Mouse (Mus musculus): ENCODE data around the gene Foxa3. TPM values are rescaled to one million over a fixed set of nuclear protein-coding genes. Genes with fewer than 3 reads are reported as not detected.
"Not testable (repeated sequence)": the region's sequence is repeated elsewhere in the genome, so short reads cannot be mapped to it uniquely, and the experiment has no call there.

Gene Foxa3
- polyA plus RNA-seq (2015; fragmentation: Nextera tagmentation; extraction: Ambion mirVana): not detected in 2 replicates

- peak within 1 kb of the TSS; percentile 61 for H3K4me2 ChIP-seq
- H3K9ac ChIP-seq: peak within 1 kb of the TSS; percentile 84
- no peaks in the 10 kb centered on the region for H3K36me3 ChIP-seq (replicated peaks)
- peaks cover 21% of the 10 kb centered on the region for H3K4me1 ChIP-seq
- peak; percentile 25 for ATAC-seq (replicated peaks)
- peaks cover 37% of the 10 kb centered on the region for H3K27me3 ChIP-seq (replicated peaks)
- WGBS: 4% methylated on average over 30 of the region's 30 CpGs
- no peaks in the 10 kb centered on the region for H3K9me3 ChIP-seq
- peak within 1 kb of the TSS; percentile 66 for H3K27ac ChIP-seq
- peak within 1 kb of the TSS; percentile 83 for H3K4me3 ChIP-seq
Observed at GRCm38 (mm10) chr7:19023357-19023814, at the start of gene Foxa3. TSS of gene Foxa3 (minus strand) at chr7:19023538.

DNA sequence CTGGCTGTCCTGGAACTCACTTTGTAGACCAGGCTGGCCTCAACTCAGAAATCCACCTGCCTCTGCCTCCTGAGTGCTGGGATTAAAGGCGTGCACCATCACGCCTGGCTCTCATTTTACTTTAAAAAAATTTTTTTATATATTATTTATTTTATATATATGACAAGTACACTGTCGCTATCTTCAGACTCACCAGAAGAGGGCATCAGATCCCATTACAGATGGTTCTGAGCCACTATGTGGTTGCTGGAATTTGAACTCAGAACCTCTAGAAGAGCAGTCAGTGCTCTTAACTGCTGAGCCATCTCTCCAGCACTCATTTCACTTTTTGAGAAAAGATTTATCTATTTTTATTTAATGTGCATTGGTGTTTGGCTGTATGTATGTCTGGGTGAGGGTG is 47.7 kb upstream of the Foxa3 start:
- not testable (repeated sequence) for H3K9ac ChIP-seq; ATAC-seq (replicated peaks); H3K9me3 ChIP-seq; H3K4me1 ChIP-seq; H3K36me3 ChIP-seq (replicated peaks); H3K27ac ChIP-seq; H3K4me2 ChIP-seq; H3K4me3 ChIP-seq
- 44% methylated on average over 3 of the region's 3 CpGs for WGBS
- peaks cover 12% of the 10 kb centered on the region for H3K27me3 ChIP-seq (replicated peaks)

DNA sequence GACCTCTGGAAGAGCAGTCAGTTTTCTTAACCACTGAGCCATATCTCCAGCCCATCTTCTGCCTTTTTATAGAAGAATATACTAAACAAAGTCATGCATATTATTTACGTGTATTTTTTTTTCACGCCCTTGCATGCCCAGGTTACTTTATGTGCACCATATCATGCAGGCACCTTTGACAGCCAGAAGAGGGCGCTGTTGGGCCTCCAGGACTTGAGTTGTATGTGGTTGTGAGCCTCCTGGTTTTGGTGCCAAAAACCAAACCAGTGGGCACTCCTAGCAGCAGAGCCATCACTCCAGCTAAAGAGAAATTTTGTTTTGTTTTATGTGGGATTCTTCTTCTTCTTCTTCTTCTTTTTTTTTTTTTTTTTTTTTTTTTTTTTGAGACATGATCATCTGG is 46.2 kb upstream of the Foxa3 start:
- H3K36me3 ChIP-seq (replicated peaks): no peaks in the 10 kb centered on the region
- H3K4me2 ChIP-seq: no peak overlapping the region
- peaks cover 27% of the 10 kb centered on the region for H3K27me3 ChIP-seq (replicated peaks)
- ATAC-seq (replicated peaks): no peak
- no peak overlapping the region for H3K4me3 ChIP-seq
- H3K9ac ChIP-seq: no peak overlapping the region
- H3K27ac ChIP-seq: no peak overlapping the region
- 49% methylated on average over 3 of the region's 3 CpGs for WGBS
- no peaks in the 10 kb centered on the region for H3K9me3 ChIP-seq
- H3K4me1 ChIP-seq: no peaks in the 10 kb centered on the region

DNA sequence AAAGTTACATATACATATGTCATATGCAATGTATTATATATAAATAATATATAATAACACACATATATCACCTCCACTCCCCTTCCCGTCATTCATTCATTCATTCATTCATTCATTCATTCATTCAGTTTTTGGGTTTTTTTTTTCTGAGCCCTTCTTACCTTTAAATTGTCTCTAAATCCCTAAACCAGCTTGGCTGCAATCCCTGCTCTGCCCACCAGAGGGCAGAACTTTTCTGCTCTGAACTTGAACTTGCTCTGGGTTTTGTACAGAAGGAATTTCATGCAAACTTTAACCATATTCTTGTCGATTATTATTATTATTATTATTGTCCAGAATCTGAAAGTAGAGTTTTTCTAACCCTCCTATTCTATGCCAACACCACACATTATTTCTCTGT is 45.4 kb upstream of the Foxa3 start:
- 4% methylated on average over 2 of the region's 2 CpGs for WGBS
- no peaks in the 10 kb centered on the region for H3K9me3 ChIP-seq
- H3K4me3 ChIP-seq: no peak overlapping the region
- no peak overlapping the region for H3K9ac ChIP-seq
- H3K27me3 ChIP-seq (replicated peaks): peaks cover 28% of the 10 kb centered on the region
- ATAC-seq (replicated peaks): no peak
- no peak overlapping the region for H3K27ac ChIP-seq
- H3K4me2 ChIP-seq: no peak overlapping the region
- no peaks in the 10 kb centered on the region for H3K36me3 ChIP-seq (replicated peaks)
- no peaks in the 10 kb centered on the region for H3K4me1 ChIP-seq

- no peaks in the 10 kb centered on the region for H3K4me1 ChIP-seq
- H3K4me3 ChIP-seq: no peak overlapping the region
- 64% methylated on average over 14 of the region's 14 CpGs for WGBS
- ATAC-seq (replicated peaks): no peak
- no peak overlapping the region for H3K4me2 ChIP-seq
- H3K36me3 ChIP-seq (replicated peaks): no peaks in the 10 kb centered on the region
- peaks cover 28% of the 10 kb centered on the region for H3K27me3 ChIP-seq (replicated peaks)
- no peak overlapping the region for H3K9ac ChIP-seq
- H3K27ac ChIP-seq: no peak overlapping the region
- no peaks in the 10 kb centered on the region for H3K9me3 ChIP-seq
Observed at GRCm38 (mm10) chr7:19067935-19068334, 44.6 kb upstream of the Foxa3 start.

- no peak overlapping the region for H3K4me3 ChIP-seq
- H3K27ac ChIP-seq: no peak overlapping the region
- H3K36me3 ChIP-seq (replicated peaks): no peaks in the 10 kb centered on the region
- ATAC-seq (replicated peaks): no peak
- peaks cover 28% of the 10 kb centered on the region for H3K27me3 ChIP-seq (replicated peaks)
- H3K4me2 ChIP-seq: no peak overlapping the region
- H3K9ac ChIP-seq: no peak overlapping the region
- WGBS: 49% methylated on average over 14 of the region's 14 CpGs
- H3K9me3 ChIP-seq: no peaks in the 10 kb centered on the region
- H3K4me1 ChIP-seq: no peaks in the 10 kb centered on the region
Observed at GRCm38 (mm10) chr7:19067063-19067462, 43.7 kb upstream of the Foxa3 start.

DNA sequence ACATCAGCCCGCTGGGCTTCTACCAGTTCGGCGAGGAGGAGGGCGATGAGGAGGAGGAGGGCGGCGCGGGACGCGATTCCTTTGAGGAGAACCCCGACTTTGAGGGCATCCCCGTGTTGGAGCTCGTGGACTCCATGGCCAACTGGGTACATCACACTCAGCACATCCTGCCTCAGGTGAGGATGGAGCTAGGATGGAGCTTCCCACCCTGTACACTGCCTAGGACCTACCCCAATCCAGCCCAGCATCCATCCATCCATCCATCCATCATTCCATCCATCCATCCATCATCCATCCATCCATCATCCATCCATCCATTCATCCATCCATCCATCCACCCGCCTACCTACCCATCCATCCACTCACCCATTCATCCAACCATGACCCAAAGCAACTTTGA is 42.6 kb upstream of the Foxa3 start:
- no peak for ATAC-seq (replicated peaks)
- WGBS: 44% methylated on average over 13 of the region's 13 CpGs
- Histone ChIP-seq H3K9ac (no peak overlapping the region), H3K4me2 (peak overlapping the region; percentile 32), H3K27ac (no peak overlapping the region), H3K36me3 (replicated peaks) (no peaks in the 10 kb centered on the region), H3K27me3 (replicated peaks) (peaks cover 28% of the 10 kb centered on the region), H3K4me1 (no peaks in the 10 kb centered on the region), H3K4me3 (peak overlapping the region; percentile 8; the same call in 1 of the 2 replicates), H3K9me3 (no peaks in the 10 kb centered on the region)

- Histone ChIP-seq H3K36me3 (replicated peaks) (no peaks in the 10 kb centered on the region), H3K9ac (no peak overlapping the region), H3K4me3 (no peak overlapping the region), H3K9me3 (no peaks in the 10 kb centered on the region), H3K27me3 (replicated peaks) (no peaks in the 10 kb centered on the region), H3K4me2 (no peak overlapping the region), H3K4me1 (peaks cover 10% of the 10 kb centered on the region; the same call in 1 of the 2 replicates), H3K27ac (no peak overlapping the region)
- no peak for ATAC-seq (replicated peaks)
- 89% methylated on average over 10 of the region's 10 CpGs for WGBS
Observed at GRCm38 (mm10) chr7:19057405-19057804, 34.1 kb upstream of the Foxa3 start.

DNA sequence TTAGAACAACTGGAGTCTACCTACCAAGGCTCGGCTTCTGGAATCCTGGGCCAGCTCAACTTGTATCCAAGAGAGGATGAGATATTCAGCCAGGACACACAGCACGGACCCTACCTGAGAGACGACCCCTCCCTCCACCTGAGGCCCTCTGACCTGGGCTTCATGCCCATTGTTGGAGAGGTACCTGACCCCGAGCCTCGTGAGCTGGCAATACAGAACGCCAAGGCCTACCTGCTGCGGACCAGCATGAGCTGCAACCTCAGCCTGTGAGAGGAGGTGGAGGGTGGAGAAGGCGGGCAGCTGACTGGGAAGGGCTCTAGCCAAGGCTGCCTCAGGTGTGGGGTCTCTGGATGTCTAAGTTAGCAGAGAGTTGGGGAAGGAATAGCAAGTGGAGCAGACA is 31.8 kb upstream of the Foxa3 start:
- Histone ChIP-seq H3K4me1 (peaks cover 10% of the 10 kb centered on the region; the same call in 1 of the 2 replicates), H3K27ac (no peak overlapping the region), H3K9ac (no peak overlapping the region), H3K9me3 (no peaks in the 10 kb centered on the region), H3K4me3 (no peak overlapping the region), H3K36me3 (replicated peaks) (peaks cover 5% of the 10 kb centered on the region), H3K4me2 (no peak overlapping the region), H3K27me3 (replicated peaks) (no peaks in the 10 kb centered on the region)
- ATAC-seq (replicated peaks): no peak
- WGBS: 93% methylated on average over 8 of the region's 8 CpGs

GRCm38 (mm10) chr7:19054777-19055076 is 31.4 kb upstream of the Foxa3 start:
- Histone ChIP-seq H3K27me3 (replicated peaks) (no peaks in the 10 kb centered on the region), H3K36me3 (replicated peaks) (peaks cover 9% of the 10 kb centered on the region), H3K27ac (no peak overlapping the region), H3K4me3 (peak overlapping the region; percentile 33), H3K9ac (peak overlapping the region; percentile 28; the same call in 1 of the 2 replicates), H3K9me3 (no peaks in the 10 kb centered on the region), H3K4me1 (peaks cover 10% of the 10 kb centered on the region; the same call in 1 of the 2 replicates), H3K4me2 (peak overlapping the region; percentile 54)
- peak; percentile 57 for ATAC-seq (replicated peaks)
- WGBS: 63% methylated on average over 9 of the region's 9 CpGs

DNA sequence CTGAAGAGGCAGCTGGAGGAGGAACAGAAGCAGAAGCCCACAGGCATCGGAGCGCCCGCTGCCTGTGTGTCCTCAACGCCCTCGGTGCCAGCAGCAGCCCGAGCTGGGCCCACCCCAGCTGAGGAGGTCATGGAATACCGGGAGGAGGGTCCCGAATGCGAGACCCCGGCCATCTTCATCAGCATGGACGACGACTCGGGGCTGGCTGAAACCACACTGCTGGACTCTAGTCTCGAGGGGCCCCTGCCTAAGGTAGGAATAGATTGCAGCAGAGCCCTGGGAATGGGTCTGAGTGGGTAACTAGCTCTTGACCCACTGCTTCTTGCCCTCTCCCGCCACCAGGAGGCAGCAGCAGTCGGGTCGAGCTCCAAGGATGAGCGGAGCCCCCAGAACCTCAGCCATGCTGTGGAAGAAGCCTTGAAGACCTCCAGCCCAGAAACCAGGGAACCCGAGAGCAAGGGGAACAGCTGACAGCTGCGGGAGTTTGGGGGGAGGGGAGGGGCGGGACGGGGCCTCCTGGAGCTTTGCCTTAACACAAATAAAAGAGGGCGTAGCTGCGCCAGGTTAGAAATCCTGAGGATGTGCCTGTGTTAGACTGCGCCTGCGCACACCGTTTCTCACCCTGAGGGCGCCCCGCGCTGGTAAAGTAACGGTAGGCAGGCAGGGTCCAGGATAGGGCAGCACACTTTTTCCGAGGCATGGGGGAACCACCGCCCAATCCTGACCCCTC is 30.9 kb upstream of the Foxa3 start, which contains the start of gene Rsph6a:
Rsph6a (plus strand) TSS at position 644 of the 730 bp plus-strand sequence.
- 26% methylated on average over 33 of the region's 33 CpGs for WGBS
- Histone ChIP-seq H3K27ac (peak within 1 kb of the TSS; percentile 51; the same call in 1 of the 2 replicates), H3K4me1 (peaks cover 10% of the 10 kb centered on the region; the same call in 1 of the 2 replicates)

GRCm38 (mm10) chr7:19053136-19053532 is 29.8 kb upstream of the Foxa3 start:
- peaks cover 20% of the 10 kb centered on the region for H3K36me3 ChIP-seq (replicated peaks)
- no peak overlapping the region for H3K4me2 ChIP-seq
- no peak overlapping the region for H3K9ac ChIP-seq
- H3K27ac ChIP-seq: no peak overlapping the region
- H3K9me3 ChIP-seq: no peaks in the 10 kb centered on the region
- ATAC-seq (replicated peaks): no peak
- H3K4me3 ChIP-seq: no peak overlapping the region
- H3K4me1 ChIP-seq: peaks cover 10% of the 10 kb centered on the region; the same call in 1 of the 2 replicates
- 90% methylated on average over 7 of the region's 7 CpGs for WGBS
- no peaks in the 10 kb centered on the region for H3K27me3 ChIP-seq (replicated peaks)

More for the DNA sequence above, 30.9 kb upstream of the Foxa3 start, which contains the start of gene Rsph6a:
- Histone ChIP-seq H3K4me2 (peak within 1 kb of the TSS; percentile 54), H3K4me3 (peak within 1 kb of the TSS; percentile 33), H3K9ac (peak within 1 kb of the TSS; percentile 28; the same call in 1 of the 2 replicates), H3K36me3 (replicated peaks) (peaks cover 13% of the 10 kb centered on the region), H3K27me3 (replicated peaks) (no peaks in the 10 kb centered on the region), H3K9me3 (no peaks in the 10 kb centered on the region)
- ATAC-seq (replicated peaks): peak; percentile 76

All from midbrain, embryonic 15.5 days (tissue).